9 mouse cellular contexts compared by ENCODE assay signal in genomic region chr8:10574096-10574495, GRCm38 (mm10).
DNase-seq lines count a peak whose midpoint lies in the region; ATAC-seq lines count a peak whose summit lies in the region.
"Had no signal": no experiment of that assay in that cellular context is flagged by ENCODE, and none has a peak within 500 bp of the region (broad histone marks: within the 10 kb centered on the region; RNA-seq: fewer than 3 reads in every experiment).

No protein-coding gene starts in this region.

- intact Hi-C loops in heart, postnatal 14 days (cut with DNase I): loop anchor here (2.0 to 10.0 kb wide), 5 partner anchors 132 to 615 kb away; no protein-coding TSS in a partner anchor
- intact Hi-C loops in left cerebral cortex, postnatal 14 days (cut with DNase I): loop anchor here (5.0 kb wide), 2 partner anchors 433 to 613 kb away; partner anchors contain the start of gene Irs2

- WGBS in forebrain, embryonic 14.5 days: 20% methylated on average over 6 of the region's 6 CpGs
- WGBS in forebrain, embryonic 12.5 days: 20% methylated on average over 6 of the region's 6 CpGs
- WGBS in neural tube, embryonic 11.5 days: 27% methylated on average over 6 of the region's 6 CpGs

- peak; percentile 88 for DNase-seq in forebrain, embryonic 14.5 days (ENCODE audit: low spot score)
- peak; percentile 48 for DNase-seq in WW6 (ENCODE audit: low read depth, low spot score)
- peak; percentile 69 to 83 for DNase-seq in cerebellum, postnatal 4 days (ENCODE audit: low spot score in 2 of 2)
- DNase-seq in heart, postnatal 14 days: peak; percentile 81 to 91
- DNase-seq in left cerebral cortex, postnatal 14 days (ENCODE audit: low spot score in 2 of 2): peak; percentile 77 to 80
- DNase-seq in neural tube, embryonic 11.5 days (ENCODE audit: low spot score): peak; percentile 84
- peak; percentile 47 for DNase-seq in telencephalon, adult 2 months (ENCODE audit: low read depth, low spot score)

- no peaks in the 10 kb centered on the region for H3K36me3 ChIP-seq in forebrain, embryonic 14.5 days (ENCODE audit: control insufficient read depth, insufficient read depth, low read length)
- H3K36me3 ChIP-seq in forebrain, embryonic 12.5 days (replicated peaks): no peaks in the 10 kb centered on the region
- no peaks in the 10 kb centered on the region for H3K36me3 ChIP-seq in neural tube, embryonic 11.5 days (ENCODE audit: control insufficient read depth, insufficient read depth, low read length)

- no peaks in the 10 kb centered on the region for H3K4me1 ChIP-seq in forebrain, embryonic 14.5 days (ENCODE audit: control insufficient read depth, insufficient read depth, low read length)
- H3K4me1 ChIP-seq in forebrain, embryonic 12.5 days: 0 out of 2 replicates have a peak, but pooled peaks cover 3% of the 10 kb centered on the region
- H3K4me1 ChIP-seq in neural tube, embryonic 11.5 days (ENCODE audit: control insufficient read depth, insufficient read depth, low read length): no peaks in the 10 kb centered on the region

- H3K9me3 ChIP-seq in forebrain, embryonic 14.5 days (replicated peaks; ENCODE audit: control insufficient read depth, low read length): no peaks in the 10 kb centered on the region
- no peaks in the 10 kb centered on the region for H3K9me3 ChIP-seq in forebrain, embryonic 12.5 days
- H3K9me3 ChIP-seq in neural tube, embryonic 11.5 days (ENCODE audit: control insufficient read depth, low read length): no peaks in the 10 kb centered on the region
- H3K9me3 ChIP-seq: neural tube, embryonic 13.5 days had no signal

- ATAC-seq in forebrain, embryonic 14.5 days: peak; percentile 46; the same call in 1 of the 2 replicates
- no peak for ATAC-seq in forebrain, embryonic 12.5 days (ENCODE audit: low FRiP score)
- ATAC-seq in neural tube, embryonic 11.5 days (ENCODE audit: insufficient read depth, low FRiP score, low TSS enrichment): no peak

- H3K27me3 ChIP-seq in forebrain, embryonic 14.5 days (replicated peaks; ENCODE audit: control insufficient read depth, insufficient read depth, low read length): no peaks in the 10 kb centered on the region
- H3K27me3 ChIP-seq in forebrain, embryonic 12.5 days: peaks cover 16% of the 10 kb centered on the region
- H3K27me3 ChIP-seq in neural tube, embryonic 11.5 days (ENCODE audit: control insufficient read depth, insufficient read depth, low read length): no peaks in the 10 kb centered on the region
- H3K27me3 ChIP-seq: neural tube, embryonic 13.5 days had no signal

- no peak overlapping the region for H3K4me3 ChIP-seq in forebrain, embryonic 14.5 days (ENCODE audit: low read depth, low read length)
- H3K4me3 ChIP-seq in forebrain, embryonic 12.5 days (replicated peaks): no peak overlapping the region
- no peak overlapping the region for H3K4me3 ChIP-seq in neural tube, embryonic 11.5 days (ENCODE audit: low read depth, low read length)
- H3K4me3 ChIP-seq: neural tube, embryonic 13.5 days had no signal

- no peak overlapping the region for H3K9ac ChIP-seq in forebrain, embryonic 14.5 days (ENCODE audit: low read length)
- H3K9ac ChIP-seq in forebrain, embryonic 12.5 days: no peak overlapping the region
- H3K9ac ChIP-seq in neural tube, embryonic 11.5 days (ENCODE audit: low read length): no peak overlapping the region
- H3K9ac ChIP-seq: neural tube, embryonic 13.5 days had no signal

- no peak overlapping the region for H3K4me2 ChIP-seq in forebrain, embryonic 14.5 days (ENCODE audit: low read length)
- H3K4me2 ChIP-seq in forebrain, embryonic 12.5 days: no peak overlapping the region
- H3K4me2 ChIP-seq in neural tube, embryonic 11.5 days (ENCODE audit: low read depth): no peak overlapping the region
- H3K4me2 ChIP-seq: neural tube, embryonic 13.5 days had no signal

- H3K27ac ChIP-seq in forebrain, embryonic 14.5 days (ENCODE audit: low read depth, low read length): no peak overlapping the region
- H3K27ac ChIP-seq in forebrain, embryonic 12.5 days: no peak overlapping the region
- no peak overlapping the region for H3K27ac ChIP-seq in neural tube, embryonic 11.5 days (ENCODE audit: low read depth, low read length)
- H3K27ac ChIP-seq: neural tube, embryonic 13.5 days had no signal
